Mouse (Mus musculus) retina, postnatal 7 days (tissue): ENCODE measurements around the gene Stat5b.
A peak's percentile ranks its signal among the peaks of the same experiment; 100 is the strongest.

Experiments
- DNase-seq: peaks from one replicate; pipeline ENCODE4 v3.0.0-alpha.2; 2012; ENCODE audit warnings: low read depth, low spot score

The Stat5b gene

GRCm38 (mm10) chr11:100870256-100870967, 19.9 kb upstream of the Stat5b start:
- no peak for DNase-seq

GRCm38 (mm10) chr11:100865618-100866017, 15.1 kb upstream of the Stat5b start:
- DNase-seq, result no peak

GRCm38 (mm10) chr11:100863141-100863540, 12.6 kb upstream of the Stat5b start:
- no peak for DNase-seq

- no peak for DNase-seq
Measured at GRCm38 (mm10) chr11:100861836-100862235, 11.3 kb upstream of the Stat5b start.

GRCm38 (mm10) chr11:100861335-100861734, 10.8 kb upstream of the Stat5b start:
- no peak for DNase-seq

- peak; percentile 25 for DNase-seq
Measured at GRCm38 (mm10) chr11:100860198-100861048, 9.9 kb upstream of the Stat5b start.

GRCm38 (mm10) chr11:100859579-100860075, 9.1 kb upstream of the Stat5b start:
- DNase-seq, result no peak

- DNase-seq, result no peak
Measured at GRCm38 (mm10) chr11:100858935-100859578, 8.5 kb upstream of the Stat5b start, which contains the start of gene Stat5a. Gene Stat5a, plus strand, starts transcription at chr11:100859351.

GRCm38 (mm10) chr11:100857960-100858359, 7.4 kb upstream of the Stat5b start:
- DNase-seq, result no peak

- no peak for DNase-seq
Measured at GRCm38 (mm10) chr11:100855178-100855577, 4.7 kb upstream of the Stat5b start.

GRCm38 (mm10) chr11:100854268-100854667, 3.7 kb upstream of the Stat5b start:
- DNase-seq, result no peak

- no peak for DNase-seq
Measured at GRCm38 (mm10) chr11:100853018-100853417, 2.5 kb upstream of the Stat5b start.

- DNase-seq, result no peak
Measured at GRCm38 (mm10) chr11:100852088-100852487, 1.6 kb upstream of the Stat5b start.

- no peak for DNase-seq
Measured at GRCm38 (mm10) chr11:100850778-100851528, 429 bp upstream of the Stat5b start.

- no peak for DNase-seq
Measured at GRCm38 (mm10) chr11:100849456-100850037, 977 bp downstream of the Stat5b start.

- no peak for DNase-seq
Measured at GRCm38 (mm10) chr11:100848789-100849379, 1.6 kb downstream of the Stat5b start.

GRCm38 (mm10) chr11:100848080-100848479, 2.4 kb downstream of the Stat5b start:
- DNase-seq, result no peak

GRCm38 (mm10) chr11:100847572-100847971, 3.0 kb downstream of the Stat5b start:
- no peak for DNase-seq

GRCm38 (mm10) chr11:100845793-100846192, 4.7 kb downstream of the Stat5b start:
- DNase-seq, result no peak

GRCm38 (mm10) chr11:100844121-100844520, 6.4 kb downstream of the Stat5b start:
- no peak for DNase-seq
